Mouse (Mus musculus) spleen, postnatal 10 days (tissue): ENCODE data around the gene Ech1.

Source experiments
- DNase-seq, 2 experiments: peaks; one replicate each; pipeline ENCODE4 v3.0.0; 2021 to 2022; ENCODE audit warnings: low spot score in 2 of 2

Gene Ech1

GRCm38 (mm10) chr7:28802846-28803588 lies 22.0 kb upstream of the Ech1 start:
- DNase-seq: peak in 1 of 2 experiments; percentile 31

GRCm38 (mm10) chr7:28803756-28804155 lies 21.3 kb upstream of the Ech1 start:
- no peak for DNase-seq

GRCm38 (mm10) chr7:28806869-28807268 lies 18.1 kb upstream of the Ech1 start:
- peak in 1 of 2 experiments; percentile 68 for DNase-seq

DNA sequence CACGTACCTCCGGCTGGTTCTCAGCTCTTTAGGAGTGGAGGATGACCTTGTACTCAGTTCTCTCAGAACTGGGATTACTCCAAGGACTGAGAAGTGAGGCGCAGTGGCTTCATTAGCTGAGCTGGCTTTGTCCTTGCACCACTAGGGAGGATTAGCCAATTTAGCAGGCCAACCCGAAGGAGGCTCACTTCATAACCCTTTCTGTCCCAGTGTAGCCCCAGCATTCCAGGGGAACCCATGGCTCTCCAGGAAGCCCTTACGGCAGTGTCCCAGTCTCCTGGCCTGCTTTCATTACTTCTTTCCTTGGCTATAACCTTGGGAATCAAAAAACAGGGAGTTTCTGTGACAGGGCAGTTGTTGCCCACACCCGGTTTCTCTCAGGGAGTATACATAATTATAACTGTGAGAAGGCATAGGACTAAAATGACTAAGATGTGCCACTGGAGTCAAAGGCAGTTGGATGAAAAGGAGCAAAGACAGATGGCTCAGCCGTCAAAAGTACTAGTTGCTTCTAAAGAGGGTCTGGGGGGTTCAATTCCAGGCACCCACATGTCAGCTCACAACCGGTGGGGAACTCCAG lies 17.3 kb upstream of the Ech1 start:
- DNase-seq: no peak

DNA sequence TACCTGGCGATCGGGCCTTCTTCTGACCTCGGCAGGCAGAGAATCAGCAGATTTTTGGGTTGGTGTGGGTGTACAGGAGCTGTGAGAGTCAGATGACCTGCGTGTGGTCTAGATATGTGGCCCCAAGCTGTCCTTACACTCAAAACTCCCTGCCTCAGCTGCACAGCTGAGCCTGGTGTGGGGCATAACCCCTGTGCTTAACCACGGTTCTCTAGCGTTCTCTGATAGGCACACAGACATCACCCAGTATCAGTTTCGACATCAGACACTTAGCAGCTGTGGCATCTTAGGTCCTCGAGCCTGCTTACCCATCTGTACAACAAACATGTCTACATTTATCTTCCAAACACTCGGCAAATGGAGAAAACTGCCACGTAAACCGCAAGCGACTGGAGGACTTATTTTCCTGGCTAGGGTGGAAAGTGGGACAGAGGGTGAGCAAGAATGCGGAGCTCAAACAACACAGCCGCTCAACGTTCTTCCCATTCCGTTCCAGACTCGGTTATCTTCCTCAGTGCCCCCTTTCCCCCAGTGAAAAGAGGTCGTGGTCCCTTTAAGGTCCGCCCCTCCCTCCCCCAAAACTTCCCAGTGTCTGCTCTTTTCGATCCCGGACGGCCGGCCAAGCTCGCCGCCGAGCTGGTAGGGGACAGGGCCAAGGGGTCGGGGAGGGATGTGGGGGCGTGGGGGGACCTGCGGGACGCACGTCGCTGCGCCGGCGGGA lies 16.6 kb upstream of the Ech1 start, which contains the start of gene Hnrnpl:
Gene Hnrnpl (plus strand): TSS at position 321 of the 721 bp plus-strand sequence.
- peak in 1 of 2 experiments; percentile 45 for DNase-seq

DNA sequence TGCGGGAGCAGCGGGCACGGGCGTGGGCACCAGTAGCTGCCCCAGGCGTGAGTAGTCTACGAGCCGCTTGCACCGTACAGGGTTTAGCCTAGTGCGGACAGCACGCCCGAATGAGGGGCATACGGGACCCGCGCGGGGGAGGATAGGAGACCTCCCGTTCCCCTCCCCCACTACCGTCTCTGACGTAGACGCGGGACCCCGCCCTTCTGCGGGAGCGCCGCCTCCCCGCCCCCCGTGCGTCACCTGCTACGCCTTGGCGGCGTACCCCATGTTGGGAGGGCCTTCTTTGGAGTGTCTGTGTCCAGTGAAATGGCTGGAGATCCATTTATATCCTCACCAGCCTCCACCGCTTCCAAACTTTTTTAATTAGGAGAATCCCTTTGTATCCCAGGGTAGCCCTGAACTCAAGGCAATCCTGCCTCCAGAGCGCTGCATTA lies 16.0 kb upstream of the Ech1 start:
- peak; percentile 92 to 93 for DNase-seq

DNA sequence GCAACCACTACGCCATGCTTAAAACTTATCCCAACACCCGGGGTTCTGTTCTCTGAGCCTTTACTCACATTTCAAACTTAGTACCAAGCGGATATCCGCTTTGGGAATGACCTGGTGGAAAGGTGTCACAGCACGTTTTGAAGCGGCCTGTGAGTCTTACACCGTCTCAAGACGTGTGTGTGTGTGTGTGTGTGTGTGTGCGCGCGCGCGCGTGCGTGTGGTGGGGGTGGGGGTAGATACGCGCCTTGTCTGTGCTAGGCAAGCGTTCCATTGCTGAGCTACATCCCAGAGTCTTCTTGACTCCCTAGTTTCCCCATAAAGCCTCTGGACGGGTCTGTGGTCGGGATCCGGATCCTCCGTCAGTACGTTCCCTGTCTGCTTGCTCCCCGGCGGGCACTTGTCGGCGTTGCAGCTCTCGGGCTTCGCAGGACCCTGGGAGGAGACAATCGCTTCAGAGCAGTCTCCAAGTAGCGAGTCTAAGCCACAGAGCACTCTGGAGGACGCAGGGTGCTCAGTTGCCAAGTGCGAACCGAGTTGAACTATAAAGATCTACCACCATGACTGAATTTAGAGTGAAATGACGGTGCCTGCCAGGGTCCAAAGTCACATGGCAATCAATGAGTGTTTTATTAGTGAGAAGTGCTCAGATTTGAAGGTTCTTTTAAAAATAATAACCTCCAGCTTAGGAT lies 15.5 kb upstream of the Ech1 start:
- peak; percentile 71 to 80 for DNase-seq

- peak; percentile 96 to 99 for DNase-seq
Measured at GRCm38 (mm10) chr7:28810107-28811066, 14.6 kb upstream of the Ech1 start.

- peak; percentile 81 to 94 for DNase-seq
Measured at GRCm38 (mm10) chr7:28811228-28811627, 13.8 kb upstream of the Ech1 start.

DNA sequence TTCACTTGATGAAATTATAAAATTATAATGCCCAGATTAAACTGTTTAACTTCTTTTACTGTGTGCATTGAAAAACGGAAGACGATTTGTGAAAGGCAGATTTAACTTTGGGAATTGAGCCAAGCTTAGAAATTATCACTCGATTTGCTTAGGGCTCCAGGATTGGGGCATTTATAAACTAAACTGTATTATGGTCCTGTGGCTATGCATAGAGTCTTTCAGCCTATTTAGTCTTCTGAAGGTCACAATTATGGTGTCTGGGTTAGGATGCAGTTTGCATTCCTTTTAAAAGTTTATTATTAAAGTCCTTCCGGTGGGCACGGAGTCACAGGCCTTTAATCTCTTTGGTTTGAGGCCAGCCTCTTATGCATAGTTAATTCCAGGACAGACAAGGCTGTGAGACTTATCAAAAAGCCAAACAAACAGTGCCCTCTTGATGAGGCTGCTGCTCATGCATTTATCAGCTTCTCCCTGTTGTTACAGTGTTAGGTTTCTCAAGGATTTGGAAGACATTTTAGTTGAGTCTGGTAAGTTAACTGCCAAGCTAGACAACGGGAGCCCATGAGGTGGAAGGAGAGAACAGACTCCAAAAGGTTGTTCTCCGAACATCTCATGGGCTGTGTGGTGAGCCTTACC lies 13.3 kb upstream of the Ech1 start:
- DNase-seq: no peak

GRCm38 (mm10) chr7:28812436-28812835 lies 12.6 kb upstream of the Ech1 start:
- DNase-seq: no peak

DNA sequence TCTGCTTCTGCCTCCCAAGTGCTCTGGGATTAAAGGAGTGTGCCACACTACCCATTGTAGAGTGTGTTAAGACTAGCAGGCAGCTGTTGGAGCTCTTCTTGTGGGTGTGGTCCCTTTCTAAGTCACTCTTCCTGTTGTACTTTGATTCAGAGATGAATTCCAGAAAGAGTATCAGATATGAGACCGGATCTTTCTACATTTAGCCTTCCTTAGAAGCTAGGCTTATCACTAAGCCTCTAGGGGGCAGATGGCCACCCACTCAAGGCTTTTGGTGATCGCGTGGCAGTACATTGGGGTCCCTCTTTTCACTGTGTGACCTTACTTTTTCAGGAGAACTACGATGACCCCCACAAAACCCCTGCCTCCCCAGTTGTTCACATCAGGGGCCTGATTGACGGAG lies 12.1 kb upstream of the Ech1 start:
- DNase-seq: no peak

DNA sequence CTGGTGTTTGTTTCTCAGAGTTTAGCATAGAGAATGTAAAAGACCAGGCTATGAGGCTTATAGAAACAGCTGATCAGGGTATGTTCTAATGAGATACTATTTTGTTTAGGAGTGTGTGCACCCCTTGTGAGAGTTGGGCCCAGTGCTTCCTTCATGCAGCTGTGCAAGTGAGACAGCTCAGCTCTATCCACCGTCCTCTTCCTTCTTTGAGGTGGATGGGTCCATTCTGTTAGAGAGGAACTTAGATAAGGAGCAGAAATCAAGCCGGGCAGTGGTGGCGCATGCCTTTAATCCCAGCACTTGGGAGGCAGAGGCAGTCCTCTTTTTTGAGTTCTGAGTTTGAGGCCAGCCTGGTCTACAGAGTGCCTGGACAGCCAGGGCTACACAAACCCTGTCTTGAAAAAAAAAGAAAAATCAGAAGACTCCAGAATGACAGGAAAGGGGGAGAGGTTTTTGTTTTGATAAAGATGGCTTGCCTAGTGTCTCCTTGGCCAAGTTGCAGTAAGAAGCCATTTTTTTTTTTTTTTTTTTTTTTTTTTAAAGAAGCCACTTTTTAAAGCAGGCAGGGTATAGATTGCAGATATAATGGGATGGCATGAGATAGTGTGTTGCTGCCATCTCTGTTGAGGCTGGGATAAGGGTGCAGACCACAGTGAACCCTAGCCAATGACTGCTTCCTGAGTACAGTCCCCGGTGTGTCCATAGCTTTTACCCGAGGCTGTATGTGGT lies 10.5 kb upstream of the Ech1 start:
- no peak for DNase-seq

DNA sequence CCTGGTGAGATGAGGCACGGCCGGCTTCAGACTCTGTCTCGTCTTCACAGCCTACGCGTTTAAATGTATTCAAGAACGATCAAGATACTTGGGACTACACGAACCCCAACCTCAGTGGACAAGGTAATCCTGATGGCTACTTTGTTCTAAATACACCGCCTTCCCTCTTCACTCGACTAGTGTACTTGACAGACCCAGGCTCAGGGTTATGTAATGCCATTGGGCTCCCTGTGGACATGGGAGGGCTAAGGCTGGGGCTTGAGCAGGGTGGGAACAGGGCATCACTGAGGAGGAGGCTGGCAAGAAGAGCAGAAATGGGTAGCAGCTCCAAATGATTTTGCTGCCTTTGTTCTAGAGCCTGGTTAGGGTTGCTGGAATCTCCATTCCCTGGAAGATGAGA lies 9.8 kb upstream of the Ech1 start:
- DNase-seq: no peak

DNA sequence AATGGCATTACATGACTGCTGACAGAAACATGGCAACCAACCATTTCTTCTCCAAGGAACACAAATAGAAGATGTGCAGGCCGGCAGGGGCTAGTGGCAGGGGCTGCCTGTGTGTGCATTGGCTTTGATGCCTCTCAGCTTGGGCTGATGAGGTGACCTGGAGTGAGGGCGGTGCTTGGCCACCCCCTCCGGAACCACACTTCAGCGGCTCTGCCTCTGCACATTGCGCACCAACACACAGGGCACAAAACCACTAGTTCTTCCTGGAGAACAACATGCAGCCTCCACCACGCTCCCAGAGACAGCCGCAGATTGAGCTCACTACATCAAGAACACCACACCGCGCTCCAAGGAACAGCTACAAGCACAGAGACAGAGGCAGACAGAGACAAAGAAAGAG lies 8.8 kb upstream of the Ech1 start:
- DNase-seq: peak in 1 of 2 experiments; percentile 54

GRCm38 (mm10) chr7:28816920-28817319 lies 8.1 kb upstream of the Ech1 start:
- no peak for DNase-seq

GRCm38 (mm10) chr7:28817524-28817923 lies 7.5 kb upstream of the Ech1 start:
- DNase-seq: no peak

DNA sequence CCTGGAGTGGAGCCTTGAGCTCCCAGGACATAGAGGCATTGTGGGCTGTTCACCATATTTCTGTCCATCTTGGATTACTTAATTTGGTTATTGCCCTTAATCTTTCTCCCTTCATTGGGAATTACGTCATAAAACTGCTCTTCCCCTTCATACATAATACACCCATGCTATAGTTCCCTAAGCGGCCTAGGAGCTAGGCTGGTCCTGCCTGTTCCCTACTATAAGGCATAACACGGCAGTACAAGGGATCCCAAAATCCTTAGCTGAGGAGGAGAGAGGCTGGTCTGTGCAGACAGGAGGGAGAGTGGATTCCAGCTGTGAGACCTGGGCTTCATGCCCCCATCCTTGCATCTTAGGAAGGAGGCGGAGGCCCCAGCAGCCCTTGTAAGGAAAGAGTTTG lies 7.1 kb upstream of the Ech1 start:
- DNase-seq: no peak

GRCm38 (mm10) chr7:28818436-28818835 lies 6.6 kb upstream of the Ech1 start:
- DNase-seq: no peak
